ENCODE assay signal across 28 mouse cellular contexts in genomic region chr2:101638979-101639839, GRCm38 (mm10). TPM values are rescaled to one million over a fixed set of nuclear protein-coding genes. Genes with fewer than 3 reads are reported as not detected.
DNase-seq lines count a peak whose midpoint lies in the region; ATAC-seq lines count a peak whose summit lies in the region.
"Had no signal": no experiment of that assay in that cellular context is flagged by ENCODE, and none has a peak within 500 bp of the region (broad histone marks: within the 10 kb centered on the region; RNA-seq: fewer than 3 reads in every experiment).

No protein-coding gene starts in this region.

- H3K4me3 ChIP-seq in limb, embryonic 11.5 days (ENCODE audit: low read depth, low read length), result no peak overlapping the region
- no peak overlapping the region for H3K4me3 ChIP-seq in limb, embryonic 10.5 days
- H3K4me3 ChIP-seq in hindbrain, embryonic 14.5 days (replicated peaks; ENCODE audit: low read length), result no peak overlapping the region
- no peak overlapping the region for H3K4me3 ChIP-seq in neural tube, embryonic 13.5 days
- H3K4me3 ChIP-seq: left cerebral cortex, adult 2 months; limb, embryonic 13.5 days; liver, embryonic 13.5 days; lung, embryonic 15.5 days; midbrain, embryonic 10.5 days had no signal

- no peak overlapping the region for H3K4me2 ChIP-seq in limb, embryonic 11.5 days (ENCODE audit: low read depth, severe bottlenecking)
- H3K4me2 ChIP-seq in hindbrain, embryonic 14.5 days (replicated peaks), result no peak overlapping the region
- H3K4me2 ChIP-seq in neural tube, embryonic 13.5 days, result no peak overlapping the region
- H3K4me2 ChIP-seq: limb, embryonic 13.5 days; liver, embryonic 13.5 days; lung, embryonic 15.5 days had no signal

- peaks cover 5% of the 10 kb centered on the region; the same call in 1 of the 2 replicates for H3K4me1 ChIP-seq in limb, embryonic 11.5 days (ENCODE audit: control insufficient read depth, insufficient read depth, low read length)
- H3K4me1 ChIP-seq in limb, embryonic 10.5 days, result peaks cover 12% of the 10 kb centered on the region
- peaks cover 2% of the 10 kb centered on the region; the same call in 1 of the 2 replicates for H3K4me1 ChIP-seq in hindbrain, embryonic 14.5 days (replicated peaks; ENCODE audit: control insufficient read depth, insufficient read depth, low read length)
- peaks cover 11% of the 10 kb centered on the region for H3K4me1 ChIP-seq in neural tube, embryonic 13.5 days (replicated peaks)
- H3K4me1 ChIP-seq: liver, embryonic 13.5 days; lung, embryonic 15.5 days; midbrain, embryonic 10.5 days had no signal

- WGBS in limb, embryonic 11.5 days, result 42% methylated on average over 7 of the region's 7 CpGs
- 51% methylated on average over 7 of the region's 7 CpGs for WGBS in limb, embryonic 10.5 days
- WGBS in hindbrain, embryonic 14.5 days, result 37% methylated on average over 7 of the region's 7 CpGs
- WGBS in neural tube, embryonic 13.5 days, result 35% methylated on average over 7 of the region's 7 CpGs

- peak; percentile 56 for DNase-seq in embryo, embryonic 10 days (ENCODE audit: low spot score)
- no peak for DNase-seq in embryo, embryonic 9.5 days (ENCODE audit: extremely low spot score)
- DNase-seq in limb, embryonic 11.5 days (ENCODE audit: low spot score), result no peak
- DNase-seq in limb, embryonic 10.5 days (ENCODE audit: low spot score), result no peak
- DNase-seq in hindbrain, embryonic 14.5 days (ENCODE audit: low spot score), result no peak
- no peak for DNase-seq in kidney, adult 18-20 months
- no peak for DNase-seq in lung, adult 18-20 months
- DNase-seq: adrenal gland, adult 8-10 months; cerebellum, adult 11-12 months; cerebellum, postnatal 14 days; gastrocnemius, postnatal 10 days; heart, adult 18-20 months; heart, postnatal 4 days; kidney, adult 2 months; kidney, postnatal 36 days; liver, embryonic 13.5 days; lung, postnatal 4 days; retina, postnatal 1 day; right cerebral cortex, postnatal 4 days had no signal

- H3K9me3 ChIP-seq in limb, embryonic 11.5 days (ENCODE audit: control insufficient read depth, low read length), result no peaks in the 10 kb centered on the region
- H3K9me3 ChIP-seq in limb, embryonic 10.5 days (replicated peaks), result no peaks in the 10 kb centered on the region
- no peaks in the 10 kb centered on the region for H3K9me3 ChIP-seq in hindbrain, embryonic 14.5 days (ENCODE audit: control insufficient read depth, low read length)
- H3K9me3 ChIP-seq in neural tube, embryonic 13.5 days, result no peaks in the 10 kb centered on the region
- H3K9me3 ChIP-seq: limb, embryonic 13.5 days; liver, embryonic 13.5 days; lung, embryonic 15.5 days; midbrain, embryonic 10.5 days had no signal

- no peak overlapping the region for H3K27ac ChIP-seq in limb, embryonic 11.5 days (replicated peaks; ENCODE audit: low read depth, low read length)
- no peak overlapping the region for H3K27ac ChIP-seq in limb, embryonic 10.5 days
- peak overlapping the region; percentile 26; the same call in 1 of the 2 replicates for H3K27ac ChIP-seq in hindbrain, embryonic 14.5 days
- H3K27ac ChIP-seq in neural tube, embryonic 13.5 days (replicated peaks), result peak overlapping the region; percentile 67
- H3K27ac ChIP-seq: left cerebral cortex, adult 2 months; limb, embryonic 13.5 days; liver, embryonic 13.5 days; lung, embryonic 15.5 days; midbrain, embryonic 10.5 days had no signal

- H3K36me3 ChIP-seq in limb, embryonic 11.5 days (ENCODE audit: control insufficient read depth, insufficient read depth, low read length), result no peaks in the 10 kb centered on the region
- H3K36me3 ChIP-seq in limb, embryonic 10.5 days, result no peaks in the 10 kb centered on the region
- no peaks in the 10 kb centered on the region for H3K36me3 ChIP-seq in hindbrain, embryonic 14.5 days (replicated peaks; ENCODE audit: control insufficient read depth, insufficient read depth)
- H3K36me3 ChIP-seq in neural tube, embryonic 13.5 days, result no peaks in the 10 kb centered on the region
- H3K36me3 ChIP-seq: limb, embryonic 13.5 days; liver, embryonic 13.5 days; lung, embryonic 15.5 days; midbrain, embryonic 10.5 days had no signal

- no peak overlapping the region for H3K9ac ChIP-seq in limb, embryonic 11.5 days (ENCODE audit: low read length)
- H3K9ac ChIP-seq in hindbrain, embryonic 14.5 days, result no peak overlapping the region
- H3K9ac ChIP-seq in neural tube, embryonic 13.5 days, result no peak overlapping the region
- H3K9ac ChIP-seq: limb, embryonic 13.5 days; liver, embryonic 13.5 days; lung, embryonic 15.5 days had no signal

- no peaks in the 10 kb centered on the region for H3K27me3 ChIP-seq in limb, embryonic 11.5 days (ENCODE audit: control insufficient read depth, insufficient read depth, low read length)
- H3K27me3 ChIP-seq in limb, embryonic 10.5 days (ENCODE audit: low read depth, poor library complexity, severe bottlenecking), result no peaks in the 10 kb centered on the region
- H3K27me3 ChIP-seq in hindbrain, embryonic 14.5 days (ENCODE audit: control insufficient read depth, insufficient read depth, low read length), result no peaks in the 10 kb centered on the region
- no peaks in the 10 kb centered on the region for H3K27me3 ChIP-seq in neural tube, embryonic 13.5 days
- H3K27me3 ChIP-seq: limb, embryonic 13.5 days; liver, embryonic 13.5 days; lung, embryonic 15.5 days had no signal

- peak; percentile 76 for ATAC-seq in limb, embryonic 11.5 days (ENCODE audit: insufficient number of reproducible peaks, low FRiP score, low TSS enrichment, low read depth)
- peak; percentile 57; the same call in 1 of the 2 replicates for ATAC-seq in hindbrain, embryonic 14.5 days (ENCODE audit: low FRiP score)
- ATAC-seq in neural tube, embryonic 13.5 days (ENCODE audit: low read depth), result peak; percentile 84
- ATAC-seq: CD4-positive, CD25-positive, alpha-beta regulatory T cell, adult 4 months; Patski had no signal

RNA-seq across cellular contexts. Expression of gene Rag1, which starts 10.1 kb away (rescaled TPM):
- 0.56 and 0.87 TPM in 2 replicates for polyA plus RNA-seq in limb, embryonic 11.5 days (2014; fragmentation: Nextera tagmentation; extraction: Ambion mirVana)
- polyA plus RNA-seq in limb, embryonic 10.5 days (2016; fragmentation: Nextera tagmentation; extraction: Ambion mirVana), result 0.08 and 0.58 TPM in 2 replicates
- 0.23 and 0.32 TPM in 2 replicates for polyA plus RNA-seq in hindbrain, embryonic 14.5 days (2014; fragmentation: Nextera tagmentation; extraction: Ambion mirVana)
- 0.04 TPM in 2 replicates for polyA plus RNA-seq in neural tube, embryonic 13.5 days (2015; fragmentation: Nextera tagmentation; extraction: Ambion mirVana)
- polyA plus RNA-seq: CD4-positive, CD25-positive, alpha-beta regulatory T cell, adult 4 months; heart, embryonic 14.5 days; kidney, adult 2 months; Patski had no signal

RNA-seq across cellular contexts. Expression of gene B230118H07Rik, which starts 10.1 kb away (rescaled TPM):
- 60.6 and 61.7 TPM in 2 replicates for polyA plus RNA-seq in limb, embryonic 11.5 days (2014; fragmentation: Nextera tagmentation; extraction: Ambion mirVana)
- 46.8 and 54.4 TPM in 2 replicates for polyA plus RNA-seq in limb, embryonic 10.5 days (2016; fragmentation: Nextera tagmentation; extraction: Ambion mirVana)
- 48.3 and 61.1 TPM in 2 replicates for polyA plus RNA-seq in hindbrain, embryonic 14.5 days (2014; fragmentation: Nextera tagmentation; extraction: Ambion mirVana)
- polyA plus RNA-seq in neural tube, embryonic 13.5 days (2015; fragmentation: Nextera tagmentation; extraction: Ambion mirVana), result 60.5 and 66.7 TPM in 2 replicates

RNA-seq across cellular contexts. Expression of gene Rag2, which starts 14.7 kb away (rescaled TPM):
- 0.13 TPM in 1 of 2 replicates, not detected in the other for polyA plus RNA-seq in limb, embryonic 11.5 days (2014; fragmentation: Nextera tagmentation; extraction: Ambion mirVana)
- polyA plus RNA-seq in limb, embryonic 10.5 days (2016; fragmentation: Nextera tagmentation; extraction: Ambion mirVana), result not detected in 2 replicates
- 0.07 and 0.16 TPM in 2 replicates for polyA plus RNA-seq in hindbrain, embryonic 14.5 days (2014; fragmentation: Nextera tagmentation; extraction: Ambion mirVana)
- polyA plus RNA-seq in neural tube, embryonic 13.5 days (2015; fragmentation: Nextera tagmentation; extraction: Ambion mirVana), result 0.07 TPM in 1 of 2 replicates, not detected in the other
- polyA plus RNA-seq: embryonic facial prominence, embryonic 11.5 days; heart, embryonic 14.5 days; kidney, adult 2 months; limb, embryonic 13.5 days; midbrain, embryonic 10.5 days; Patski had no signal

RNA-seq across cellular contexts. Expression of gene Traf6, which starts 39.0 kb away (rescaled TPM):
- 18.5 and 20.9 TPM in 2 replicates for polyA plus RNA-seq in limb, embryonic 11.5 days (2014; fragmentation: Nextera tagmentation; extraction: Ambion mirVana)
- 14.6 and 16.1 TPM in 2 replicates for polyA plus RNA-seq in limb, embryonic 10.5 days (2016; fragmentation: Nextera tagmentation; extraction: Ambion mirVana)
- 8.0 and 8.5 TPM in 2 replicates for polyA plus RNA-seq in hindbrain, embryonic 14.5 days (2014; fragmentation: Nextera tagmentation; extraction: Ambion mirVana)
- polyA plus RNA-seq in neural tube, embryonic 13.5 days (2015; fragmentation: Nextera tagmentation; extraction: Ambion mirVana), result 6.6 and 7.3 TPM in 2 replicates

Comparison
In these comparisons a context has a peak if more than half of its experiments do, and no peak if none do; other contexts are left out.
1. H3K27ac ChIP-seq: peak in hindbrain, embryonic 14.5 days (single experiment) and neural tube, embryonic 13.5 days (single experiment); none in limb, embryonic 11.5 days (single experiment) and limb, embryonic 10.5 days (single experiment).
2. Peak in every context shown above with its lines, with median percentiles within 50 percentile points of each other: ATAC-seq.